Mouse (Mus musculus): ENCODE measurements around the gene Cspg4.

DNA sequence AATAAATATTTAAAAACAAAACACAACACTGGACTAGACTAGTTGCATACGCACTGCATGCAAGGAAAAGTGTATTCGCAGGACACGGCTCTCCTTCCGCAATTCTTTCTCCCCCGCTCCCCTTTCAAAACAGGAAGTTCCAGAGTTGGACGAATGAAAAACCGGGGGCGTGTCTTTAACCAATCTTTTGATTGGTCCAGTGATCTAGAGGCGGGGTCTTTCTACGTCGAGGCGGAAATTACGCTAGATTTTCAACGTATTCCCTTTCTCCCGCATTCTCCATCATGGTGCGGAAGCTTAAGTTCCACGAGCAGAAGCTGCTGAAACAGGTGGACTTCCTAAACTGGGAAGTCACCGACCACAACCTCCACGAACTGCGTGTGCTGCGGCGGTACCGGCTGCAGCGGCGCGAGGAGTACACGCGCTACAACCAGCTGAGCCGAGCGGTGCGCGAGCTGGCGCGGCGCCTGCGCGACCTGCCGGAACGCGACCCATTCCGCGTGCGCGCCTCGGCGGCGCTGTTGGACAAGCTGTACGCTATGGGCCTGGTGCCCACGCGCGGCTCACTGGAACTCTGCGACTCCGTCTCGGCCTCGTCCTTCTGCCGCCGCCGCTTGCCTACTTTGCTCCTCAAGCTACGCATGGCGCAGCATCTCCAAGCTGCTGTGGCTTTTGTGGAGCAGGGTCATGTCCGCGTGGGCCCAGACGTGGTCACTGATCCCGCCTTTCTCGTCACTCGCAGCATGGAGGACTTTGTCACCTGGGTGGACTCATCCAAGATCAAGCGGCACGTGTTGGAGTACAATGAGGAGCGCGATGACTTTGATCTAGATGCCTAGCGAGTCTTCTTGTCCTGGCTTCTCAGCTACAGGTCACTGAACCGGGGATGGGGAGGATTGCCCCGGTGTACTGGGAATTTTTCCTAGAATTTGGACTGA is 72.7 kb downstream of the Cspg4 start, which contains the start of gene Imp3:
- TF ChIP-seq CTCF (conservative IDR thresholded peaks at IDR 0.05; ENCODE audit: low read length): no peak
- TF ChIP-seq POU5F1 (IDR thresholded peaks at IDR 0.05; ENCODE audit: borderline replicate concordance, low read length): no peak
- TF ChIP-seq NANOG (IDR thresholded peaks at IDR 0.05; ENCODE audit: borderline replicate concordance, low read length): no peak
